Mouse (Mus musculus) intestine, embryonic 16.5 days (tissue): ENCODE data around the gene Eif4a2. TPM values are rescaled to one million over a fixed set of nuclear protein-coding genes. Genes with fewer than 3 reads are reported as not detected.
A peak's percentile ranks its signal among the peaks of the same experiment; 100 is the strongest.

Source experiments
- ATAC-seq: fragments of 200-750 bp; cut with Nextera tagmentation; 2 replicates; pipeline ENCODE4 v1.8.0; 2017; ENCODE audit warnings: moderate TSS enrichment, moderate library complexity
- H3K27ac ChIP-seq: fragments of 300-500 bp; sonication (generic); 2 replicates; pipeline ENCODE4 v1.5.1; 2014; ENCODE audit warnings: mild to moderate bottlenecking, low read length
- H3K27me3 ChIP-seq: fragments of 300-500 bp; sonication (generic); replicated peaks from 2 replicates; pipeline ENCODE4 v1.6.1; 2014; ENCODE audit warnings: low read length, control low read depth, mixed read lengths; ENCODE audit not compliant: control insufficient read depth, insufficient read depth
- H3K36me3 ChIP-seq: fragments of 300-500 bp; sonication (generic); 2 replicates; pipeline ENCODE4 v1.6.1; 2014; ENCODE audit warnings: low read length, control low read depth; ENCODE audit not compliant: control insufficient read depth, insufficient read depth
- H3K4me1 ChIP-seq: fragments of 300-500 bp; sonication (generic); 2 replicates; pipeline ENCODE4 v1.6.1; 2014; ENCODE audit warnings: low read length, control low read depth, mixed read lengths; ENCODE audit not compliant: control insufficient read depth, insufficient read depth
- H3K4me2 ChIP-seq: fragments of 300-500 bp; sonication (generic); 2 replicates; pipeline ENCODE4 v1.6.1; 2014; ENCODE audit warnings: low read depth, low read length, control low read depth
- H3K4me3 ChIP-seq: fragments of 300-500 bp; sonication (generic); 2 replicates; pipeline ENCODE4 v1.5.1; 2014; ENCODE audit warnings: mild to moderate bottlenecking, low read length
- H3K9ac ChIP-seq: fragments of 300-500 bp; sonication (generic); 2 replicates; pipeline ENCODE4 v1.6.1; 2014; ENCODE audit warnings: low read depth, low read length
- H3K9me3 ChIP-seq: fragments of 300-500 bp; sonication (generic); 2 replicates; pipeline ENCODE4 v1.6.1; 2016; ENCODE audit warnings: low read length, control low read depth; ENCODE audit not compliant: control insufficient read depth
- WGBS: fragments of 180-500 bp; shearing (Covaris S2); extraction: QIAGEN DNeasy Blood & Tissue Kit; methylation state at CpG from one replicate; pipeline ENCODE4 v1.1.7; 2014; 5-methylcytosine and 5-hydroxymethylcytosine counted together
- polyA plus RNA-seq: library from polyadenylated mRNA; unstranded; fragments of >200 nt; fragmentation: Nextera tagmentation; extraction: Ambion mirVana; gene quantifications from 2 replicates; pipeline ENCODE4 v1.2.1, GENCODE M21; 2015

The Eif4a2 gene
- polyA plus RNA-seq, 1 experiment from 2014 or later: 193 TPM

GRCm38 (mm10) chr16:23127673-23128375 lies 20.6 kb downstream of the Eif4a2 start, which contains the start of gene Rfc4:
Gene Rfc4, minus strand, starts transcription at chr16:23127737.
- Histone ChIP-seq H3K4me1 (peaks cover 11% of the 10 kb centered on the region), H3K36me3 (peaks cover 3% of the 10 kb centered on the region), H3K27me3 (no peaks in the 10 kb centered on the region), H3K4me3 (peak within 1 kb of the TSS; percentile 60), H3K9me3 (no peaks in the 10 kb centered on the region), H3K4me2 (peak within 1 kb of the TSS; percentile 88), H3K27ac (peak within 1 kb of the TSS; percentile 93), H3K9ac (peak within 1 kb of the TSS; percentile 85)
- ATAC-seq: peak; percentile 95
- WGBS: under 1% methylated on average over 51 of the region's 51 CpGs

GRCm38 (mm10) chr16:23130303-23130702 lies 23.1 kb downstream of the Eif4a2 start:
- no peak overlapping the region for H3K9ac ChIP-seq
- no peak for ATAC-seq
- peaks cover 11% of the 10 kb centered on the region for H3K4me1 ChIP-seq
- H3K27me3 ChIP-seq: no peaks in the 10 kb centered on the region
- H3K4me3 ChIP-seq: no peak overlapping the region
- H3K27ac ChIP-seq: no peak overlapping the region
- 90% methylated on average over 3 of the region's 3 CpGs for WGBS
- H3K9me3 ChIP-seq: no peaks in the 10 kb centered on the region
- no peak overlapping the region for H3K4me2 ChIP-seq
- H3K36me3 ChIP-seq: no peaks in the 10 kb centered on the region

GRCm38 (mm10) chr16:23132336-23132735 lies 25.1 kb downstream of the Eif4a2 start:
- 92% methylated on average over 1 of the region's 1 CpGs for WGBS
- Histone ChIP-seq H3K4me1 (peaks cover 6% of the 10 kb centered on the region; the same call in 1 of the 2 replicates), H3K4me3 (no peak overlapping the region), H3K36me3 (no peaks in the 10 kb centered on the region), H3K27me3 (no peaks in the 10 kb centered on the region), H3K9me3 (no peaks in the 10 kb centered on the region), H3K9ac (no peak overlapping the region), H3K27ac (no peak overlapping the region), H3K4me2 (no peak overlapping the region)
- ATAC-seq: no peak

- H3K27me3 ChIP-seq: no peaks in the 10 kb centered on the region
- 23% methylated on average over 11 of the region's 11 CpGs for WGBS
- no peaks in the 10 kb centered on the region for H3K36me3 ChIP-seq
- no peak for ATAC-seq
- H3K9me3 ChIP-seq: no peaks in the 10 kb centered on the region
- no peak overlapping the region for H3K4me3 ChIP-seq
- 0 out of 2 replicates have a peak overlapping the region, but pooled peaks have one; percentile 27 for H3K4me2 ChIP-seq
- no peaks in the 10 kb centered on the region for H3K4me1 ChIP-seq
- H3K27ac ChIP-seq: no peak overlapping the region
- H3K9ac ChIP-seq: no peak overlapping the region; the same call in 1 of the 2 replicates
Measured at GRCm38 (mm10) chr16:23135421-23136149, 28.3 kb downstream of the Eif4a2 start.

- whole genome bisulfite sequencing: 64% methylated on average over 4 of the region's 4 CpGs
- Histone ChIP-seq H3K9ac (no peak overlapping the region), H3K27ac (no peak overlapping the region), H3K9me3 (no peaks in the 10 kb centered on the region), H3K27me3 (no peaks in the 10 kb centered on the region), H3K36me3 (no peaks in the 10 kb centered on the region), H3K4me2 (no peak overlapping the region), H3K4me1 (no peaks in the 10 kb centered on the region), H3K4me3 (no peak overlapping the region)
- ATAC-seq: no peak
Measured at GRCm38 (mm10) chr16:23136406-23136970, 29.2 kb downstream of the Eif4a2 start.

- H3K9me3 ChIP-seq: no peaks in the 10 kb centered on the region
- H3K4me1 ChIP-seq: no peaks in the 10 kb centered on the region
- no peak overlapping the region for H3K9ac ChIP-seq
- H3K27ac ChIP-seq: no peak overlapping the region
- H3K27me3 ChIP-seq: no peaks in the 10 kb centered on the region
- WGBS: 95% methylated on average over 3 of the region's 3 CpGs
- no peak overlapping the region for H3K4me3 ChIP-seq
- H3K4me2 ChIP-seq: no peak overlapping the region
- ATAC-seq: no peak
- no peaks in the 10 kb centered on the region for H3K36me3 ChIP-seq
Measured at GRCm38 (mm10) chr16:23140911-23141310, 33.7 kb downstream of the Eif4a2 start.

- H3K4me1 ChIP-seq: no peaks in the 10 kb centered on the region
- WGBS: 86% methylated on average over 7 of the region's 7 CpGs
- no peaks in the 10 kb centered on the region for H3K36me3 ChIP-seq
- no peak overlapping the region for H3K27ac ChIP-seq
- H3K27me3 ChIP-seq: no peaks in the 10 kb centered on the region
- no peaks in the 10 kb centered on the region for H3K9me3 ChIP-seq
- H3K4me3 ChIP-seq: no peak overlapping the region
- ATAC-seq: no peak
- no peak overlapping the region for H3K4me2 ChIP-seq
- no peak overlapping the region for H3K9ac ChIP-seq
Measured at GRCm38 (mm10) chr16:23144326-23144725, 37.1 kb downstream of the Eif4a2 start.

GRCm38 (mm10) chr16:23145211-23145610 lies 38.0 kb downstream of the Eif4a2 start:
- H3K9me3 ChIP-seq: no peaks in the 10 kb centered on the region
- no peak overlapping the region for H3K9ac ChIP-seq
- no peaks in the 10 kb centered on the region for H3K4me1 ChIP-seq
- no peak overlapping the region for H3K4me3 ChIP-seq
- WGBS: 80% methylated on average over 5 of the region's 5 CpGs
- no peak overlapping the region for H3K27ac ChIP-seq
- no peaks in the 10 kb centered on the region for H3K36me3 ChIP-seq
- no peak for ATAC-seq
- H3K4me2 ChIP-seq: no peak overlapping the region
- H3K27me3 ChIP-seq: no peaks in the 10 kb centered on the region

- no peaks in the 10 kb centered on the region for H3K4me1 ChIP-seq
- no peaks in the 10 kb centered on the region for H3K36me3 ChIP-seq
- no peaks in the 10 kb centered on the region for H3K9me3 ChIP-seq
- no peak within 1 kb of the TSS for H3K27ac ChIP-seq
- no peaks in the 10 kb centered on the region for H3K27me3 ChIP-seq
- H3K4me3 ChIP-seq: no peak within 1 kb of the TSS
- WGBS: 84% methylated on average over 3 of the region's 3 CpGs
- no peak within 1 kb of the TSS for H3K9ac ChIP-seq
- no peak for ATAC-seq
- no peak within 1 kb of the TSS for H3K4me2 ChIP-seq
Measured at GRCm38 (mm10) chr16:23146280-23146679, 39.0 kb downstream of the Eif4a2 start, which contains the start of gene Adipoq. Gene Adipoq, plus strand, starts transcription at chr16:23146536.
